Mouse (Mus musculus) spleen, adult 2 months (tissue): ENCODE data around the gene Cyp4f18.
"Not testable (repeated sequence)": the region's sequence is repeated elsewhere in the genome, so short reads cannot be mapped to it uniquely, and the experiment has no call there.

Source experiments
- CTCF ChIP-seq: fragments of 200-500 bp; IDR thresholded peaks from 2 replicates; pipeline ENCODE4 v1.5.1; 2011; ENCODE audit warnings: mild to moderate bottlenecking, inconsistent platforms; ENCODE audit not compliant: insufficient read depth, insufficient read length, insufficient replicate concordance; ENCODE audit errors: extremely low read depth
- POLR2A ChIP-seq: fragments of 200-500 bp; IDR thresholded peaks from 2 replicates; pipeline ENCODE4 v1.6.1; 2011; ENCODE audit warnings: low read depth, low read length, inconsistent platforms

DNA sequence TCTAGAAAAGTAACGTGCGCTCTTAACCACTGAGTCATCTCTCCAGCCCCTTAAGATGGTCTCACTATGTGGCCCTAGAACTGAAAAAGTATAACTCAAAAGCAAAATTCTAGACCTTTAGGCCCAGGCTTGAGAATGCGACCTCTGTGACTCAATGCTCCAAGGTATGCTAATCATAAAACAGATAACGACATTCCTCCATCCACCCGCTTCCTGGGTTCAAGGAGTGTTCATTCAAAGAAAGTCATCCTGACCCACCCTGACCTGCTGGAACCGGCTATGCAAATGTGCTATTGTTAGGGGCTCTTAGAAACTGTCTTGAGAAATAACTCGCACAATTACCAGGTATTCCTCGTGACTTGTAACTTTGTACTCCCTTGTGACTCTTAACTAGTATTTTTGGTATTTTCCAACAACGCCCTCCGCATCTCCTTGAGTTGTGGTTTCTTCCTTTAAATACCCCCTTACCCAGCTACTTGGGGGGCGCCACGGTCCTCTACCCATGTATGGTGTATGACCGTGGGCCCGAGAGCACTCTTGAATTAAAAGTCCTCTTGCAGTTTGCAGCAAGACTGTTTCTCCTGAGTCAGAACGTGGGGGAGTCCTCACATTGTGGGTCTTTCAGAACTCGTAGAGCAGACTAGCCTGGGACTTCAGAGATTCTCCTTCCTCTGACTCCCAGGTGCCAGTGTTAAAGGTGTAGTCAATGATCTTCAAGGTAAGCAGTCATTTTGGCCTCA is 56.3 kb downstream of the Cyp4f18 start:
- not testable (repeated sequence) for TF ChIP-seq POLR2A, CTCF
